Mouse (Mus musculus) MN1 (cell line): ENCODE data around the gene Gbf1.
"Not testable (repeated sequence)": the region's sequence is repeated elsewhere in the genome, so short reads cannot be mapped to it uniquely, and the experiment has no call there.

Experiments used
- DNase-seq: peaks from one replicate; pipeline ENCODE4 v3.0.0-alpha.2; 2016; ENCODE audit warnings: low spot score

Gbf1 gene

GRCm38 (mm10) chr19:46147511-46148371 lies 4.6 kb upstream of the Gbf1 start, which contains the start of gene Pitx3:
Pitx3 (minus strand) TSS chr19:46148326.
- no peak for DNase-seq

GRCm38 (mm10) chr19:46148372-46148760 lies 3.9 kb upstream of the Gbf1 start:
- DNase-seq = no peak

GRCm38 (mm10) chr19:46149091-46149490 lies 3.2 kb upstream of the Gbf1 start:
- no peak for DNase-seq

GRCm38 (mm10) chr19:46165950-46166349 lies 13.6 kb downstream of the Gbf1 start:
- no peak for DNase-seq

GRCm38 (mm10) chr19:46167169-46167568 lies 14.9 kb downstream of the Gbf1 start:
- DNase-seq = not testable (repeated sequence)

- DNase-seq = no peak
Measured at GRCm38 (mm10) chr19:46169396-46169795, 17.1 kb downstream of the Gbf1 start.

- no peak for DNase-seq
Measured at GRCm38 (mm10) chr19:46169913-46170312, 17.6 kb downstream of the Gbf1 start.

- no peak for DNase-seq
Measured at GRCm38 (mm10) chr19:46172541-46172940, 20.2 kb downstream of the Gbf1 start.

GRCm38 (mm10) chr19:46175173-46175572 lies 22.9 kb downstream of the Gbf1 start:
- DNase-seq = no peak

- no peak for DNase-seq
Measured at GRCm38 (mm10) chr19:46177046-46177445, 24.7 kb downstream of the Gbf1 start.

GRCm38 (mm10) chr19:46180274-46180673 lies 28.0 kb downstream of the Gbf1 start:
- no peak for DNase-seq

GRCm38 (mm10) chr19:46182241-46182640 lies 29.9 kb downstream of the Gbf1 start:
- DNase-seq = no peak

GRCm38 (mm10) chr19:46186611-46187010 lies 34.3 kb downstream of the Gbf1 start:
- DNase-seq = no peak

- no peak for DNase-seq
Measured at GRCm38 (mm10) chr19:46187203-46187602, 34.9 kb downstream of the Gbf1 start.

- DNase-seq = no peak
Measured at GRCm38 (mm10) chr19:46198293-46198692, 46.0 kb downstream of the Gbf1 start.

- no peak for DNase-seq
Measured at GRCm38 (mm10) chr19:46198891-46199290, 46.6 kb downstream of the Gbf1 start.

GRCm38 (mm10) chr19:46204166-46204565 lies 51.9 kb downstream of the Gbf1 start:
- DNase-seq = no peak

GRCm38 (mm10) chr19:46205680-46206079 lies 53.4 kb downstream of the Gbf1 start:
- DNase-seq = no peak

- DNase-seq = no peak
Measured at GRCm38 (mm10) chr19:46210951-46211350, 58.6 kb downstream of the Gbf1 start.

- DNase-seq = no peak
Measured at GRCm38 (mm10) chr19:46214541-46214940, 62.2 kb downstream of the Gbf1 start.

- DNase-seq = no peak
Measured at GRCm38 (mm10) chr19:46215401-46215800, 63.1 kb downstream of the Gbf1 start.

- no peak for DNase-seq
Measured at GRCm38 (mm10) chr19:46216716-46217115, 64.4 kb downstream of the Gbf1 start.

- not testable (repeated sequence) for DNase-seq
Measured at GRCm38 (mm10) chr19:46217347-46217746, 65.0 kb downstream of the Gbf1 start.

GRCm38 (mm10) chr19:46220116-46220515 lies 67.8 kb downstream of the Gbf1 start:
- DNase-seq = no peak
